20 mouse cellular contexts compared by ENCODE assay signal in the genomic region with DNA sequence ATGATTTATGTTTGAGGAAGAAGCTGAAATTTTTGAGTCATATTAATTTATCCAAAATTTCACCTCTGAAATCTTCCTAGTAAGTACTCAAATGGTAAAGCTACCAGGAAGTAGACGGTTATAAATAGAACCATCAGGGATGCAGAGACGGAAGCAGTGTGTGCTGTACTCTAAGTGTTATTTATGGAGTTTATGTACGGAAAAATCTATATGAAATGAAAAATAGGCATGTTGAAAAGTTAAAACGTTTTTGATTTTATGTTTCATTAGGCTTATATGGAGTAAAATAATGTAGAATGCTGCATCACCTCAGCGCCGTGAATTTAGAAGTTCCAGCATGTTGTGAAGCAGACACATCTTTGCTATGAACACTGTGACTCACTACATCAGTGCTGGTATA.
DNase-seq lines count a peak whose midpoint lies in the region; ATAC-seq and TF ChIP-seq lines count a peak whose summit lies in the region.
"Had no signal": no experiment of that assay in that cellular context is flagged by ENCODE, and none has a peak within 500 bp of the region (broad histone marks: within the 10 kb centered on the region; RNA-seq: fewer than 3 reads in every experiment).

No protein-coding gene starts in this region.

- TF ChIP-seq CTCF in left cerebral cortex, adult 2 months (IDR thresholded peaks at IDR 0.05): no peak

- peak overlapping the region; percentile 35; the same call in 1 of the 2 replicates for H3K27ac ChIP-seq in forebrain, embryonic 13.5 days
- no peak overlapping the region for H3K27ac ChIP-seq in forebrain, embryonic 16.5 days (ENCODE audit: low read length)
- peak overlapping the region; percentile 64 for H3K27ac ChIP-seq in left cerebral cortex, adult 2 months
- no peak overlapping the region for H3K27ac ChIP-seq in midbrain, embryonic 12.5 days (replicated peaks)
- peak overlapping the region; percentile 35; the same call in 1 of the 2 replicates for H3K27ac ChIP-seq in neural tube, embryonic 14.5 days (ENCODE audit: low read depth, low read length)
- H3K27ac ChIP-seq: embryonic facial prominence, embryonic 12.5 days; heart, embryonic 10.5 days; kidney, postnatal 0 days; limb, embryonic 10.5 days had no signal

- peak overlapping the region; percentile 36 for H3K4me2 ChIP-seq in forebrain, embryonic 13.5 days
- H3K4me2 ChIP-seq in forebrain, embryonic 16.5 days (ENCODE audit: low read length): no peak overlapping the region
- H3K4me2 ChIP-seq in midbrain, embryonic 12.5 days (replicated peaks): peak overlapping the region; percentile 29; the same call in 1 of the 2 replicates
- H3K4me2 ChIP-seq in neural tube, embryonic 14.5 days (ENCODE audit: low read depth, low read length): peak overlapping the region; percentile 46
- H3K4me2 ChIP-seq: embryonic facial prominence, embryonic 12.5 days had no signal

- H3K4me3 ChIP-seq in forebrain, embryonic 13.5 days: no peak overlapping the region
- no peak overlapping the region for H3K4me3 ChIP-seq in forebrain, embryonic 16.5 days (replicated peaks; ENCODE audit: low read length)
- H3K4me3 ChIP-seq in left cerebral cortex, adult 2 months: peak overlapping the region; percentile 2; the same call in 1 of the 2 replicates
- no peak overlapping the region for H3K4me3 ChIP-seq in midbrain, embryonic 12.5 days
- H3K4me3 ChIP-seq in neural tube, embryonic 14.5 days (ENCODE audit: low read depth, low read length): peak overlapping the region; percentile 19
- H3K4me3 ChIP-seq: embryonic facial prominence, embryonic 12.5 days; erythroblast, embryonic 14.5 days; heart, embryonic 10.5 days; limb, embryonic 10.5 days had no signal

- H3K36me3 ChIP-seq in forebrain, embryonic 13.5 days (ENCODE audit: poor library complexity, severe bottlenecking): peaks cover 24% of the 10 kb centered on the region
- no peaks in the 10 kb centered on the region for H3K36me3 ChIP-seq in forebrain, embryonic 16.5 days (ENCODE audit: control insufficient read depth, insufficient read depth)
- H3K36me3 ChIP-seq in midbrain, embryonic 12.5 days: peaks cover 22% of the 10 kb centered on the region
- peaks cover 21% of the 10 kb centered on the region for H3K36me3 ChIP-seq in neural tube, embryonic 14.5 days (ENCODE audit: control insufficient read depth, insufficient read depth, low read length)
- H3K36me3 ChIP-seq: embryonic facial prominence, embryonic 12.5 days; heart, embryonic 10.5 days; limb, embryonic 10.5 days had no signal

- no peak for DNase-seq in left cerebral cortex, adult 2 months (ENCODE audit: extremely low spot score in 1 of 2, low spot score in 2 of 2)
- DNase-seq in left cerebral cortex, postnatal 10 days (ENCODE audit: extremely low spot score in 1 of 2, low spot score in 2 of 2): no peak
- DNase-seq in left cerebral cortex, postnatal 14 days (ENCODE audit: low spot score in 2 of 2): no peak
- no peak for DNase-seq in heart, adult 8-10 months (ENCODE audit: low spot score)
- DNase-seq: adrenal gland, adult 8-10 months; gastrocnemius, postnatal 25 days; kidney, adult 11 months; lung, postnatal 14 days; spleen, adult 18-20 months; thymus, postnatal 25 days had no signal

- 64% methylated on average over 6 of the region's 6 CpGs for WGBS in forebrain, embryonic 13.5 days
- WGBS in forebrain, embryonic 16.5 days: 54% methylated on average over 6 of the region's 6 CpGs
- 59% methylated on average over 6 of the region's 6 CpGs for WGBS in midbrain, embryonic 12.5 days
- 34% methylated on average over 6 of the region's 6 CpGs for WGBS in neural tube, embryonic 14.5 days

- H3K4me1 ChIP-seq in forebrain, embryonic 13.5 days: peaks cover 25% of the 10 kb centered on the region
- peaks cover 14% of the 10 kb centered on the region for H3K4me1 ChIP-seq in forebrain, embryonic 16.5 days (replicated peaks; ENCODE audit: control insufficient read depth, insufficient read depth, low read length)
- peaks cover 18% of the 10 kb centered on the region for H3K4me1 ChIP-seq in midbrain, embryonic 12.5 days
- H3K4me1 ChIP-seq in neural tube, embryonic 14.5 days (ENCODE audit: control insufficient read depth, insufficient read depth, low read length): peaks cover 6% of the 10 kb centered on the region; the same call in 1 of the 2 replicates

- no peak overlapping the region for H3K9ac ChIP-seq in forebrain, embryonic 13.5 days
- H3K9ac ChIP-seq in forebrain, embryonic 16.5 days (replicated peaks; ENCODE audit: low read depth, low read length): no peak overlapping the region
- no peak overlapping the region for H3K9ac ChIP-seq in midbrain, embryonic 12.5 days (replicated peaks)
- H3K9ac ChIP-seq in neural tube, embryonic 14.5 days (replicated peaks; ENCODE audit: low read depth, low read length): peak overlapping the region; percentile 53
- H3K9ac ChIP-seq: embryonic facial prominence, embryonic 12.5 days; liver, postnatal 0 days had no signal

- no peaks in the 10 kb centered on the region for H3K9me3 ChIP-seq in forebrain, embryonic 13.5 days (replicated peaks)
- no peaks in the 10 kb centered on the region for H3K9me3 ChIP-seq in forebrain, embryonic 16.5 days (ENCODE audit: control insufficient read depth, low read length)
- H3K9me3 ChIP-seq in midbrain, embryonic 12.5 days: no peaks in the 10 kb centered on the region
- no peaks in the 10 kb centered on the region for H3K9me3 ChIP-seq in neural tube, embryonic 14.5 days (ENCODE audit: control insufficient read depth, low read length)
- H3K9me3 ChIP-seq: embryonic facial prominence, embryonic 12.5 days; heart, embryonic 10.5 days; limb, embryonic 10.5 days had no signal

- intact Hi-C loops in left cerebral cortex, adult 2 months (cut with DNase I): no loop called here
- intact Hi-C loops in left cerebral cortex, postnatal 10 days (cut with DNase I): no loop called here
- intact Hi-C loops in left cerebral cortex, postnatal 14 days (cut with DNase I): no loop called here

- no peak for ATAC-seq in forebrain, embryonic 13.5 days
- ATAC-seq in forebrain, embryonic 16.5 days: no peak
- ATAC-seq in midbrain, embryonic 12.5 days (ENCODE audit: low FRiP score, low read depth): no peak
- no peak for ATAC-seq in neural tube, embryonic 14.5 days (ENCODE audit: low read depth)
- ATAC-seq: liver, postnatal 0 days had no signal

- no peaks in the 10 kb centered on the region for H3K27me3 ChIP-seq in forebrain, embryonic 13.5 days
- H3K27me3 ChIP-seq in forebrain, embryonic 16.5 days (replicated peaks; ENCODE audit: control insufficient read depth, insufficient read depth, low read length): no peaks in the 10 kb centered on the region
- no peaks in the 10 kb centered on the region for H3K27me3 ChIP-seq in midbrain, embryonic 12.5 days
- H3K27me3 ChIP-seq in neural tube, embryonic 14.5 days (ENCODE audit: control insufficient read depth, insufficient read depth, low read length): no peaks in the 10 kb centered on the region; the same call in 1 of the 2 replicates

Comparison
In these comparisons a context has a peak if more than half of its experiments do, and no peak if none do; other contexts are left out.
1. H3K27ac ChIP-seq: peak in forebrain, embryonic 13.5 days (single experiment), left cerebral cortex, adult 2 months (single experiment) and neural tube, embryonic 14.5 days (single experiment); none in forebrain, embryonic 16.5 days (single experiment) and midbrain, embryonic 12.5 days (single experiment).
2. H3K4me3 ChIP-seq: peak in left cerebral cortex, adult 2 months (single experiment) and neural tube, embryonic 14.5 days (single experiment); none in forebrain, embryonic 13.5 days (single experiment), forebrain, embryonic 16.5 days (single experiment) and midbrain, embryonic 12.5 days (single experiment).